Comparison of ENCODE assay signal across 8 mouse cellular contexts in genomic region chr19:32485681-32486105, GRCm38 (mm10). TPM values are rescaled to one million over a fixed set of nuclear protein-coding genes. Genes with fewer than 3 reads are reported as not detected.
DNase-seq lines count a peak whose midpoint lies in the region; ATAC-seq and TF ChIP-seq lines count a peak whose summit lies in the region.

Gene Minpp1, plus strand, starts transcription at chr19:32485769.

- peaks cover 22% of the 10 kb centered on the region for H3K4me1 ChIP-seq in hindbrain, embryonic 12.5 days

- POLR2A ChIA-PET in Patski (lab: Charles Lee): interaction anchor here (1.2 kb wide), 1 partner anchor 97 kb away, joined by 6 read pairs; the partner anchor contains the start of gene Sgms1

- peak within 1 kb of the TSS; percentile 76 for H3K4me2 ChIP-seq in hindbrain, embryonic 12.5 days (replicated peaks)

- in situ Hi-C loops in Patski (cut with MboI; ENCODE audit: low pct_unique_long_range_greater_than_20kb): no loop called here

- H3K4me3 ChIP-seq in hindbrain, embryonic 12.5 days: peak within 1 kb of the TSS; percentile 70

- ATAC-seq in Patski: peak; percentile 92
- ATAC-seq in hindbrain, embryonic 12.5 days (ENCODE audit: low FRiP score): peak; percentile 93

- no peaks in the 10 kb centered on the region for H3K36me3 ChIP-seq in hindbrain, embryonic 12.5 days

- TF ChIP-seq CTCF in Patski (IDR thresholded peaks at IDR 0.05): no peak

- under 1% methylated on average over 59 of the region's 64 CpGs for WGBS in hindbrain, embryonic 12.5 days

- DNase-seq in Patski (ENCODE audit: low read depth, low spot score): no peak
- DNase-seq in cerebellum, postnatal 10 days: peak; percentile 92 to 94
- peak; percentile 70 to 79 for DNase-seq in frontal cortex, postnatal 14 days (ENCODE audit: low spot score in 2 of 2)
- peak; percentile 85 to 87 for DNase-seq in layer of hippocampus, postnatal 36 days
- DNase-seq in lung, postnatal 36 days: peak; percentile 84
- peak; percentile 91 for DNase-seq in retina, postnatal 1 day
- peak; percentile 75 for DNase-seq in urinary bladder, adult 2 months (ENCODE audit: low spot score)

- CTCF ChIA-PET in Patski (lab: Charles Lee): interaction anchor here (1.2 to 2.5 kb wide), 5 partner anchors 10 to 204 kb away, joined by 3 to 8 read pairs (median 4); no protein-coding TSS in a partner anchor

- H3K9me3 ChIP-seq in hindbrain, embryonic 12.5 days (replicated peaks): no peaks in the 10 kb centered on the region

- H3K9ac ChIP-seq in hindbrain, embryonic 12.5 days: peak within 1 kb of the TSS; percentile 84

- peak within 1 kb of the TSS; percentile 92 for H3K27ac ChIP-seq in hindbrain, embryonic 12.5 days

- peaks cover 31% of the 10 kb centered on the region for H3K27me3 ChIP-seq in Patski
- no peaks in the 10 kb centered on the region for H3K27me3 ChIP-seq in hindbrain, embryonic 12.5 days

RNA-seq across cellular contexts. Expression of gene Minpp1, which starts in this region (rescaled TPM):
- polyA plus RNA-seq in Patski (2021): 50.8 TPM
- 66.9 and 69.4 TPM in 2 replicates for polyA plus RNA-seq in hindbrain, embryonic 12.5 days (2016; fragmentation: Nextera tagmentation; extraction: Ambion mirVana)
- total RNA-seq in layer of hippocampus, postnatal 36 days (2021): 10 to 100 TPM; 53.1 to 64.6 TPM
- polyA plus RNA-seq in urinary bladder, adult 2 months (2012; rRNA removed): 16.5 and 16.9 TPM in 2 replicates
